Mouse (Mus musculus) brain, embryonic 14.5 days (tissue): ENCODE data around the gene Daam2.

Experiments
- CTCF ChIP-seq: fragments of 200-500 bp; IDR thresholded peaks from 2 replicates; pipeline ENCODE4 v1.5.1; 2012; ENCODE audit warnings: inconsistent platforms, mild to moderate bottlenecking, moderate library complexity, borderline replicate concordance; ENCODE audit not compliant: insufficient read depth, insufficient read length; ENCODE audit errors: extremely low read depth
- POLR2A ChIP-seq: fragments of 200-500 bp; IDR thresholded peaks from 2 replicates; pipeline ENCODE4 v1.6.1; 2012; ENCODE audit warnings: mild to moderate bottlenecking, inconsistent platforms, borderline replicate concordance; ENCODE audit not compliant: poor library complexity, insufficient read depth, insufficient read length, severe bottlenecking; ENCODE audit errors: extremely low read depth

DNA sequence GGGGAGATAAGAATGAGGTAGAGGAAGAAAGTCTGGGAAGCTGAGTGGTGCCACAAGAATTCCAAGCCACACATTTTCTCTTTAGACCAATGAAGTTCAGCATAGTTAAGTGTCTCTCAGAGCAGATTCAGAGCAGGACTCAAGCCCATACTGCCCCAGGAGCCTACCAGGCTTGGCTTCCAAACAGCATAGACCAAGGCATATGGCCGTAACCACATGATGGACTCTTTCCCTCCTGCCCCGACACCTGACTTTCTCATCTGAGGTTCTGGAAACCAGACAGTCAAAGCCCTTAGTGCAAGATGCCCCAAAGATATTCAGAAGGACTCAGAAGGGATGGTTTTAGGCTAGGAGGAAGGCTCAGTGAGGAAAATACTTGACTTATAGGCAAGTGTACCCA is 19.6 kb downstream of the Daam2 start:
- TF ChIP-seq POLR2A = no peak
- TF ChIP-seq CTCF = no peak
